Mouse (Mus musculus) lung, adult 2 months (tissue): ENCODE data around the gene Ccar1. TPM values are rescaled to one million over a fixed set of nuclear protein-coding genes. Genes with fewer than 3 reads are reported as not detected.

ENCODE experiments used
- DNase-seq: peaks from one replicate; pipeline ENCODE4 v3.0.0; 2022
- H3K4me1 ChIP-seq: fragments of 200-500 bp; 2 replicates; pipeline ENCODE4 v1.6.1; 2011; ENCODE audit warnings: low read length; ENCODE audit not compliant: control insufficient read depth, insufficient read depth
- H3K4me3 ChIP-seq: fragments of 200-500 bp; replicated peaks from 2 replicates; pipeline ENCODE3; 2011; ENCODE audit warnings: low read depth, mild to moderate bottlenecking, control low read depth, low read length; ENCODE audit errors: extremely low read depth
- CTCF ChIP-seq: fragments of 200-500 bp; IDR thresholded peaks from 2 replicates; pipeline ENCODE4 v1.5.1; 2011; ENCODE audit warnings: mild to moderate bottlenecking, low read length, control low read depth; ENCODE audit not compliant: insufficient read depth
- POLR2A ChIP-seq: fragments of 200-500 bp; IDR thresholded peaks from 2 replicates; pipeline ENCODE4 v1.6.1; 2011; ENCODE audit warnings: low read depth, mild to moderate bottlenecking, control low read depth, low read length, borderline replicate concordance; ENCODE audit errors: extremely low read depth
- WGBS: fragments of 180-500 bp; shearing (Covaris S2); methylation state at CpG from one replicate; pipeline ENCODE4 v1.1.7; 2018; 5-methylcytosine and 5-hydroxymethylcytosine counted together
- polyA plus RNA-seq: library from polyadenylated mRNA; depleted of rRNA; stranded (reverse); fragments of >200 nt; gene quantifications from 2 replicates; pipeline ENCODE4 v1.2.3, GENCODE M21; 2012; rRNA removed

The Ccar1 gene
- 30.9 and 41.9 TPM in 2 replicates for polyA plus RNA-seq

DNA sequence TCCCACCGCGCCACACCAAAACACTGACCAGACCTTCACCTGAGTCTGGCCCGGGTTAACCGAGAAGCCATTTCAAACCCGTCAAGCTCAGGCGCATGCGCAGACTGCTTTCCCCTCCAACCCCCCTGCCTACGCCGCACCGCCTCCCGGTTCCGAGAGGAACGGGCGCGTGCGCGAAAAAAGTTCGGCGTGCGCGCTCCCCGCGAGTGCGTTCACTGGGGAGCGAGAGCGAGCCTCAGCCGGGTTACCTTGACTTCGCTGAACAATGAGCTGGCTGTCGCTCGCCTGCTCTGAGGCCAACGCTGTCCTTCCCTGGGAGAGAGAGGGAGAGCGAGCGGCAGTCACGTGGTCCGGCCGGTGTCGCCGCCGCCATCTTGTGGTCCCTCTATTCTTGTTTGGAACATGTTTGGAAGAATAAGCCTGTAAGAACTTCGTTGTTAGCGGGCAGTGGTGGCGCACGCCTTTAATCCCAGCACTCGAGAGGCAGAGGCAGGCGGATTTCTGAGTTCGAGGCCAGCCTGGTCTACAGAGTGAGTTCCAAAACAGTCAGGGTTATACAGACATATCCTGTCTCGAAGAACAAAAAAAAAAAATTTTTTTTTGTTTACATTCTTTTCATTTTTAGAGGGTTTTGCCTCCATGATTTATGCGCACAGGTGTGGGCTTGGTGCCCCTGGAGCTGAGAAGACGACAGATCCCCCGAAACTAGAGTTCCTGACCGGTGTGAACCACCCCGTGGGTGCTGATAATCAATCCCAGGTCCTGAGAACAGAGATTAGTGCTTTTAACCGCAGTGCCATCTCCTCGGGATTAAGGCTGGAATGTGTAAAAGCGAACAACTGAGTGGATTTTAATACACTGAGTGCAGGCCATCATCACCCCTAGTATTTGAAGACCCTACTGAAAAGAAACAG, at the start of gene Ccar1:
Gene Ccar1 (minus strand): TSS at position 110 of the 914 bp plus-strand sequence.
- Histone ChIP-seq H3K4me1 (peaks cover 2% of the 10 kb centered on the region), H3K4me3 (peak within 1 kb of the TSS; percentile 93)
- WGBS = 3% methylated on average over 55 of the region's 55 CpGs
- TF ChIP-seq CTCF (no peak), POLR2A (peak; percentile 82; the same call in 1 of the 2 replicates)
- peak; percentile 97 for DNase-seq

DNA sequence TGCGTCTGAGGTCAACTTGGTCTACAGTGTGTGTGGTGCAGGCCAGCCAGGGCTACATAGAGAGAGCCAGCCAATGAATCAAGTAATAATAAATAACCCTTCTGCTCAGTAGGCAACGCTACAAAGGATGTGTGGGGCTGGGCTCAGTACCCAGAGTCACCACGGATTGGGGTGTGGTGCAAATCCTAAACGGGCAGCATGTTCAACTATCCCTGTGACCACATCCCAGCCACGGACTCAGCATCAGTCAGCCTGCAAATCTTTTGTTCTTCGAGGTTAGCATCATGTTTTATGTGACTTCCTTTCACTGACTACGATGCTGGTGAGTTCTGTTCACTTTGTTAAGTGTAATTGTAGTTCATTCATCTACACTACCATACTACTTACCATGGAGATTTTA, 48.6 kb upstream of the Ccar1 start:
- no peak for DNase-seq

DNA sequence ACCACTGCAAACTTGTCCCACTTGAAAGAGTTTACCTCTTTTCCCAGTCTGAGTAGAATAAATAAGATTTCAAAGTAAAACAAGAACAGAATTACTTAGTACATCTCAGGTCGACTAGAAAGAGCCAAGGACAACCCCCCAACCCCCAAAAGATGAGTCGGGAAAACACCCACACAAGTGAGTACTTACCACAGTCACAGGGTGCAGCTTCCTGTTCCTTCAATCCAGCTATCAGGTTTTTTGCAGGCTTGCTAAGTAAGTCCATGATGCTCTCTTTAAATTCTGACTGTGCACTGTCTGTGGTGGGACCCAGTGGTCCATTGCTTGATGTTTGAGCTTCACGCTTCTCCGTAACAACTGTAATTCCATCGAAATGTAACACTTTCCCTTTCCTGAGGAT, 45.9 kb upstream of the Ccar1 start:
- DNase-seq = no peak
- no peak for TF ChIP-seq CTCF
- TF ChIP-seq POLR2A = no peak
- no peak overlapping the region for H3K4me3 ChIP-seq
- 87% methylated on average over 5 of the region's 5 CpGs for WGBS
- H3K4me1 ChIP-seq = no peaks in the 10 kb centered on the region

More for the DNA sequence above, 48.6 kb upstream of the Ccar1 start:
- Histone ChIP-seq H3K4me3 (no peak overlapping the region), H3K4me1 (no peaks in the 10 kb centered on the region)
- TF ChIP-seq POLR2A (no peak), CTCF (no peak)
- 84% methylated on average over 7 of the region's 7 CpGs for WGBS

DNA sequence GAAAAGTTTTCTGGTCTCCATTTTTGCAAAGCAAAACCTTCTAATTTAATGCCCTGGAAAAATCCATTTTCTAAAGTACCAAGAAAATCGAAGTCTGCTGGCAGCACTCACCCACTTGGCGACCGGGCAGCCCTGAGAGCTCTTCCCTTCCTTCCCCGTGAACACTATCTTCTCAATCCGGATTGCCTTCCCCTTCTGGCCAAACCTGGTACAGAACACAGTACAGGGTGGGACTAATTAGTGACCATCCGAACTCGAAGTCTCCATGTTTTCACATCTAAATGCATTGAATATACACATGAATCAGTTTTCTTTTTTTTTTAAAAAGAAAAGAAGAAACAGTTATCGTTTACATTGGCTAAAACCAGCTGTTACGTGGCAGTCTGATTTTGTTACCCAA, 40.7 kb upstream of the Ccar1 start:
- no peaks in the 10 kb centered on the region for H3K4me1 ChIP-seq
- WGBS = 61% methylated on average over 9 of the region's 9 CpGs
- no peak for TF ChIP-seq POLR2A
- no peak for TF ChIP-seq CTCF
- H3K4me3 ChIP-seq = no peak overlapping the region
- no peak for DNase-seq

DNA sequence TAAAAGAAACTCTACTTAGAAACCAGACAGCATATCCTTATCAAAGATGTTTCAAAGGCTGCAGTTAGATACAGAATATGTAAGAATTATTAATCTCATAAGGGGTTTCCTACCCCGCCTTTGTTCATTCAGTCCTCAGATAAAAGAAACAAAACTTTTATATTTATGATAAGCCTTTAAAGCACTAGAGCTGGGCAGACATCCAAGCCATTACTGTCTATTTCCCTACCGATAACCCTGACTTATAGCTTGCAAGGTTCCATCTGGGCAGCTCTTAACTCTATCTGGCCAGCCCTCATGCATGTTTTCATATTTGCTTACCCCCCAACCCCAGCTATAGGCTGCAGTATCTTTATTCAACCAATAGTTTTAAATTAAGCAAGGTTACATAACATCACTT, 39.5 kb upstream of the Ccar1 start:
- TF ChIP-seq POLR2A (no peak), CTCF (no peak)
- H3K4me1 ChIP-seq = no peaks in the 10 kb centered on the region
- WGBS = 51% methylated on average over 2 of the region's 2 CpGs
- no peak for DNase-seq
- H3K4me3 ChIP-seq = no peak overlapping the region

DNA sequence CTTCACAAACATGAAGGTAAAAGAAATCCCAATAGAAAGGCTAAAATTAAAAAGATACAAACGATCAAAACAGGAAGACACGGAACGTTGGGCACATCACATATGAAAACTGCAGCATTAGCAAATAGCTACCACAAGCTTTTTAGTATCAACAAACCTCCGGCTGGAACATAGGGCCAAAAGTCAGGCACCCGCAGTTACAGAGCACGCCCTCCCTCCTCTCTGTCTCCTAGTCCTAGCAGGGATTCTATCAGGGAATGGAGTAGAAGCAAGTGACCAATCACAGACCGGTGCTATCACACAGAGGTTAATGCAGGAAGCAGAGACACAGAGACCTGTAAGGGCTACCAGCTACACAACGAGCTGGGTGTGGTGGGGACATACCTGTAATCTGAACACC, 32.4 kb upstream of the Ccar1 start:
- Histone ChIP-seq H3K4me1 (no peaks in the 10 kb centered on the region), H3K4me3 (no peak overlapping the region)
- no peak for TF ChIP-seq CTCF
- no peak for TF ChIP-seq POLR2A
- no peak for DNase-seq
- 77% methylated on average over 8 of the region's 8 CpGs for WGBS

DNA sequence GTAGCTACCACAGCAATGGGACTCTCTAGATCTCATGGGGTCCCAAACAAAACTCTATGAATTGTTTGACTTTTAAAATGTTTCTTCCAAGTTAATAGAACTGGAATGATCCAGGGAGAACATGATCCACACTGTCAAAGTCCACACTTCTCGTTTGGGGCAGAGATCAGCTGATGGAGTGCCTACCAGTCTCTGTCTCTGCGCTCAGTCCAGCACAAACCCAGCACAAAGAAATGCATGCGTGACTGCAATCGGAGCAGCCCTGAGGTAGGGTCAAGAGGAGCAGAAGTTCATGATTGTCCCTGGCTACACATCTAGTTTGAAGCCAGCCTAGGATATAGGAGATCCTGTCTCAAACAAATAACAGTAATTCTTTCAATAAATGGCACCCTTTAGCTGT, 31.3 kb upstream of the Ccar1 start:
- no peaks in the 10 kb centered on the region for H3K4me1 ChIP-seq
- no peak overlapping the region for H3K4me3 ChIP-seq
- no peak for DNase-seq
- 79% methylated on average over 4 of the region's 4 CpGs for WGBS
- TF ChIP-seq CTCF (no peak), POLR2A (no peak)

DNA sequence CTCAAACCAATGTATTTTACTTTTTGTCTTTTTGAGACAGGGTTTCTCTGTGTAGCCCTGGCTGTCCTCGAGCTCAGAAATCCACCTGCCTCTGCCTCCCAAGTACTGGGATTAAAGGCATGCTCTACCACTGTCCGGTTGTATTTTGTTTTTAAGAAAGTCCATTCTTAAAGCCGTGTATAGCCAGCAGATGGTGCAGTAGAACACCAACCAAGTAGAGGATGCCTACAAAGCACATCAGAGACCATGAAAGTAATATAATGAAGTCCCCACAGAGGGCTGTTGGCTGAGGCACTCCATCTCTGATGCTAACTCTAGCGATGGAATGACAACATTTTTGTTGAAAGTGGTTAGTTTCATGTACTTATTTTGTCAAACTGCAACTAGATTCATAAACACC, 17.9 kb upstream of the Ccar1 start:
- DNase-seq = no peak
- TF ChIP-seq POLR2A (no peak), CTCF (no peak)
- H3K4me1 ChIP-seq = no peaks in the 10 kb centered on the region
- WGBS = 56% methylated on average over 4 of the region's 4 CpGs
- no peak overlapping the region for H3K4me3 ChIP-seq

DNA sequence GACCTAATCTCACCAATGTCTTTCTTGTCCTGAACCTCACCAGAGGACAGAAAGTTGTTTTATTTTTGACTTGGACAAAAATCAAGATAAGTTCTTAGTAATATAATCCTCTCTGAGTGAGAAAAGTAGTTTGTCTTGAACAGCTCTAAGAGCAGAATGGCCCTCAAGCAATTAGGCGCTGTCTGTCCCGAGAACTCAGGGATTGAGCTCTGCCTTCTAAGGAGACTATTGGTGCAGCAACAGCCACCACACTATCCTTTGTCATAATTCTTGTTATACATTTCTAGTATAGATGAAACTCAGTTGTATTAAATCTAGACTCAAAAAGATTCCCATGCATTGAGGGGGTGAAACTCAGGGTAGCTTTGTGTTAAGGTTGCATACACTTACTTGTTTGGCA, 16.7 kb upstream of the Ccar1 start:
- H3K4me3 ChIP-seq = no peak overlapping the region
- no peaks in the 10 kb centered on the region for H3K4me1 ChIP-seq
- no peak for TF ChIP-seq CTCF
- no peak for TF ChIP-seq POLR2A
- no peak for DNase-seq
- 99% methylated on average over 2 of the region's 2 CpGs for WGBS

DNA sequence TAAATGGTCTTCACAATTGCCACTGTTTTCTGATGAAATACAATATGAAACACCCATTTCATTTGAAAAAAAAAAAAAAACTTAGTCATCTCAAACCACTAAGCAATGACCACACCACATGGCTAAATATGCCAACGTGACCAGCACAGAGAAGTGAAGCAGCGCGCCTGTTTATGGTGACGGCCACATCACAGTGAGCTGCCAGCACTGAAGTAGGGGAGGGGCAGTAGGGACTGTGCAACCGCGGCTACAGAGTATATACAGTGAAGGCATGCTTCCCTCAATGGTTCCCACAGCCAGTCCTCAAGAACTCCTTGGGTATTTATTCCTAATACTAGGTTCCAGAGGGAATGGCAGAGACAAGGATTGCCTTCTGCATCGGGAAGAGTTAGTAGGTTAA, 16.2 kb upstream of the Ccar1 start:
- Histone ChIP-seq H3K4me1 (no peaks in the 10 kb centered on the region), H3K4me3 (no peak overlapping the region)
- WGBS = 83% methylated on average over 7 of the region's 7 CpGs
- TF ChIP-seq CTCF = no peak
- TF ChIP-seq POLR2A = no peak
- DNase-seq = no peak
